Mouse (Mus musculus): ENCODE measurements around the gene Thap4.

The Thap4 gene

GRCm38 (mm10) chr1:93742910-93743309, 11.8 kb downstream of the Thap4 start:
- DNase-seq = no peak

- DNase-seq = no peak
Observed at GRCm38 (mm10) chr1:93741987-93742386, 12.7 kb downstream of the Thap4 start.

GRCm38 (mm10) chr1:93740671-93741070, 14.0 kb downstream of the Thap4 start:
- DNase-seq = no peak

- DNase-seq = no peak
Observed at GRCm38 (mm10) chr1:93737711-93738110, 17.0 kb downstream of the Thap4 start.

- no peak for DNase-seq
Observed at GRCm38 (mm10) chr1:93735859-93736258, 18.8 kb downstream of the Thap4 start.

- peak in 1 of 2 experiments; percentile 26 for DNase-seq
Observed at GRCm38 (mm10) chr1:93731880-93732281, 22.8 kb downstream of the Thap4 start.

- no peak for DNase-seq
Observed at GRCm38 (mm10) chr1:93731103-93731502, 23.6 kb downstream of the Thap4 start.

GRCm38 (mm10) chr1:93726974-93727373, 27.7 kb downstream of the Thap4 start:
- DNase-seq = peak; percentile 43 to 50

GRCm38 (mm10) chr1:93726116-93726515, 28.5 kb downstream of the Thap4 start:
- DNase-seq = no peak

GRCm38 (mm10) chr1:93725665-93726064, 29.0 kb downstream of the Thap4 start:
- no peak for DNase-seq

GRCm38 (mm10) chr1:93724623-93725022, 30.0 kb downstream of the Thap4 start:
- no peak for DNase-seq

- DNase-seq = no peak
Observed at GRCm38 (mm10) chr1:93721557-93721956, 33.1 kb downstream of the Thap4 start.

GRCm38 (mm10) chr1:93716166-93716565, 38.5 kb downstream of the Thap4 start:
- DNase-seq = no peak

GRCm38 (mm10) chr1:93705389-93705788, 49.3 kb downstream of the Thap4 start:
- no peak for DNase-seq

GRCm38 (mm10) chr1:93704341-93704740, 50.3 kb downstream of the Thap4 start:
- no peak for DNase-seq

- DNase-seq = no peak
Observed at GRCm38 (mm10) chr1:93703472-93704048, 51.1 kb downstream of the Thap4 start.

GRCm38 (mm10) chr1:93702106-93702505, 52.6 kb downstream of the Thap4 start:
- no peak for DNase-seq

GRCm38 (mm10) chr1:93699159-93699558, 55.5 kb downstream of the Thap4 start:
- no peak for DNase-seq

GRCm38 (mm10) chr1:93697317-93697716, 57.3 kb downstream of the Thap4 start:
- no peak for DNase-seq

GRCm38 (mm10) chr1:93694966-93695365, 59.7 kb downstream of the Thap4 start:
- peak; percentile 31 to 50 for DNase-seq

GRCm38 (mm10) chr1:93693943-93694342, 60.7 kb downstream of the Thap4 start:
- no peak for DNase-seq

- DNase-seq = no peak
Observed at GRCm38 (mm10) chr1:93693502-93693901, 61.2 kb downstream of the Thap4 start.

GRCm38 (mm10) chr1:93692773-93693172, 61.9 kb downstream of the Thap4 start:
- no peak for DNase-seq

GRCm38 (mm10) chr1:93691786-93692357, 62.8 kb downstream of the Thap4 start:
- DNase-seq = no peak

- no peak for DNase-seq
Observed at GRCm38 (mm10) chr1:93691106-93691505, 63.6 kb downstream of the Thap4 start.

Measured in cerebellum, postnatal 36 days (tissue).